Mouse (Mus musculus) midbrain, embryonic 12.5 days (tissue): Measurements from ENCODE around the gene Dennd1b. TPM values are rescaled to one million over a fixed set of nuclear protein-coding genes. Genes with fewer than 3 reads are reported as not detected.

Source experiments
- ATAC-seq: fragments of 200-750 bp; cut with Nextera tagmentation; 2 replicates; pipeline ENCODE4 v1.8.0; 2017; ENCODE audit warnings: low read depth, moderate TSS enrichment, moderate library complexity; ENCODE audit not compliant: low FRiP score
- H3K27ac ChIP-seq: fragments of 300-500 bp; sonication (generic); replicated peaks from 2 replicates; pipeline ENCODE4 v1.5.1; 2016; ENCODE audit warnings: mild to moderate bottlenecking
- H3K27me3 ChIP-seq: fragments of 300-500 bp; sonication (generic); 2 replicates; pipeline ENCODE4 v1.6.1; 2016; ENCODE audit warnings: mild to moderate bottlenecking
- H3K36me3 ChIP-seq: fragments of 300-500 bp; sonication (generic); 2 replicates; pipeline ENCODE4 v1.6.1; 2016
- H3K4me1 ChIP-seq: fragments of 300-500 bp; sonication (generic); 2 replicates; pipeline ENCODE4 v1.6.1; 2016
- H3K4me2 ChIP-seq: fragments of 300-500 bp; sonication (generic); replicated peaks from 2 replicates; pipeline ENCODE4 v1.6.1; 2016; ENCODE audit warnings: mild to moderate bottlenecking, moderate library complexity
- H3K4me3 ChIP-seq: fragments of 300-500 bp; sonication (generic); 2 replicates; pipeline ENCODE4 v1.5.1; 2016; ENCODE audit warnings: mild to moderate bottlenecking
- H3K9ac ChIP-seq: fragments of 300-500 bp; sonication (generic); replicated peaks from 2 replicates; pipeline ENCODE4 v1.6.1; 2016; ENCODE audit warnings: mild to moderate bottlenecking, moderate library complexity
- H3K9me3 ChIP-seq: fragments of 300-500 bp; sonication (generic); 2 replicates; pipeline ENCODE4 v1.6.1; 2016; ENCODE audit warnings: mild to moderate bottlenecking
- WGBS: fragments of 180-500 bp; shearing (Covaris S2); methylation state at CpG from one replicate; pipeline ENCODE4 v1.1.7; 2016; 5-methylcytosine and 5-hydroxymethylcytosine counted together
- polyA plus RNA-seq: library from polyadenylated mRNA; unstranded; fragments of >200 nt; fragmentation: Nextera tagmentation; extraction: Ambion mirVana; gene quantifications from 2 replicates; pipeline ENCODE4 v1.2.1, GENCODE M21; 2016

Gene Dennd1b
- polyA plus RNA-seq, 1 experiment from 2014 or later: 15.3 TPM

DNA sequence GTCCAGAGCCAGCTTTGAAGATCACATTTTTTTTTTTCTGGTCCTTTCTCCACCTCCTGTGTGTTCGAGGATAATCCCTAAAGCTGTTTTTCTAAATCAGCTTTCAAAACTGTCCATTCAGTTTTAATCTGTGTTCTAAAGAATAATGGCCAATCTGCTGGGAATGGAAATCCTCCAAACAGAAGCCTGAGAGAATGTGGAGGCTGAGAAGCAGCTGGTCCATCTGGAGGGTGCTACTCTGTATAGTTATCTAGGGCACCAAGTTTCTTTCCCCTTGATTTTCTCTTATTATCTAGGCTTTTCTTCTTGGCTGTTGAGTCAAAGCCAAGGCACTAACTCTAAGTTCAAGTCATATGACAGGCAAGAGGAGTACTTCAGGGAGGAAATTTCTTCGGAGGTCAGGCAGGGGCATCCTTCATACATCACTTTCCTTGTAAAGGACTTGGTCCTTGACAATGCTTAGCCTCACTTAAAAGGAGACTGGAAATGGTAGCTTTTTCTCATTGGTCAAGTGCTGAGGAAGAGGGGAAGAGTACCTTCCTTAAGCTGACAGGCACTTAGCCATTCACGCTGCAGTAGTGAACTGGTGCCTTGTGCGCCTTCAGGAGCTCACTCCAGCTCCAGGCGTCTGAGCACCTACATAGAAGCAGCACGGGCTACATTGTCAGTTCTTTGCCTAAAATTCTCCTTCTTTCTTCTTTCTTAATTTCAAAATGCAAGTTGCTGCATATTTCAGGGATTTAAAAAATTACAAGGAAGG lies 32.6 kb downstream of the Dennd1b start:
- Histone ChIP-seq H3K27ac (no peak overlapping the region), H3K4me3 (no peak overlapping the region), H3K4me1 (peaks cover 11% of the 10 kb centered on the region), H3K36me3 (no peaks in the 10 kb centered on the region), H3K9ac (no peak overlapping the region), H3K9me3 (0 out of 2 replicates have a peak, but pooled peaks cover 3% of the 10 kb centered on the region), H3K4me2 (no peak overlapping the region), H3K27me3 (peaks cover 6% of the 10 kb centered on the region; the same call in 1 of the 2 replicates)
- WGBS: 61% methylated on average over 6 of the region's 6 CpGs
- ATAC-seq: no peak

DNA sequence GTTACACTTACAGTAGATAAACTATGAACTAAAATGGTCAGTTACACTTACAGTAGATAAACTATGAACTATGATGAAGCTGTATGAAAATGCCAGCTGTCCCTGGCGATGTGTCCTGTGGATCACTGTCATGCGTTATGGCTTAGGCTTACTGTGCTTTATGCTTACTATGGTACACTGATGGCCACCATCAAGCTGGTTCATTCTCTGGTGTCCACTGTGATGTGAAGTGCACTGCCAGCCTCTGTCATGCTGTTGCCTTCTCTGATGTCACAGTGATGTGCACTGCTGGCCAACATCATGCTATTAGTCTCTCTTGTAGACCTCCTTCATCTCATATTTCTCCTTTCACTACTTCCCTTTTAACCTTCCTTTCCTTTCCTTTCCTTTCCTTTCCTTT lies 33.4 kb downstream of the Dennd1b start:
- no peak for ATAC-seq
- Histone ChIP-seq H3K4me2 (no peak overlapping the region), H3K27ac (no peak overlapping the region), H3K27me3 (peaks cover 7% of the 10 kb centered on the region), H3K4me3 (no peak overlapping the region), H3K9ac (no peak overlapping the region), H3K36me3 (no peaks in the 10 kb centered on the region), H3K9me3 (0 out of 2 replicates have a peak, but pooled peaks cover 3% of the 10 kb centered on the region), H3K4me1 (peaks cover 20% of the 10 kb centered on the region)
- WGBS: 93% methylated on average over 2 of the region's 2 CpGs

DNA sequence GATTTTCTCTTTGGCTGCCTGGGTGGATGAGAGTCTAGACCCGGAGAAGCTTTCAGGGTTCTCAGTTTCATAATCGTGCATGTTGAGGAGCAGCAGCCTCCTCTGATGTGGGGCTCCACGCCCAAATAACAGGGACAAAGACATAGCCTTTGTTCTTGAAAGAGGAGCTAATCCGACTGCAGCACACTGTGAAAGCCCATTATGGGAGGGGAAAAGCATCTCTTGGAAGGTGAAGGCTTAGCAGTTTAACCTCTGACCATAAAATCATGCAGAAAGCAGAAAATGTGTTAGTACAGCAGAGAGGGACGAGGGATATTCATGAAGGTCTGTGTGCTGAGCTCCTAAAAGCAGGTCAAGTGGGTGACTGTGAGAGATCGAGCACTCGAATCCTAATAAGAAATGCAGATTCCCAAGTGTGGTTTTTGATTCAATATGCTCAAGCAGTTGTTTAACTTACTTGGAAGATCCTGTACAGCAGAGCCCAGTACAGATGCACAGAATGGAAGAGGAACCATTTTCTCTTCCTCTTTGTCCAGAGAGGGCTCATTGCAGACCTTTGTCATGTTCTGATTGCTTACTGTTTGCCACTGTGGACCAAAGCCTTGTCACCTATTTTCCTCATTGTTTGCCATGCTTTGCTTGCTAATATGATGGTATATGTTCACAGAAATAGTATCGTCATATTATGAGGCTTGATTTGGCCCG lies 37.6 kb downstream of the Dennd1b start:
- H3K4me3 ChIP-seq: no peak overlapping the region
- no peak overlapping the region for H3K9ac ChIP-seq
- 8% methylated on average over 9 of the region's 9 CpGs for WGBS
- peaks cover 32% of the 10 kb centered on the region for H3K27me3 ChIP-seq
- peaks cover 14% of the 10 kb centered on the region for H3K4me1 ChIP-seq
- peak; percentile 95 for ATAC-seq
- H3K36me3 ChIP-seq: no peaks in the 10 kb centered on the region
- peak overlapping the region; percentile 85 for H3K27ac ChIP-seq
- no peaks in the 10 kb centered on the region for H3K9me3 ChIP-seq
- peak overlapping the region; percentile 41 for H3K4me2 ChIP-seq

DNA sequence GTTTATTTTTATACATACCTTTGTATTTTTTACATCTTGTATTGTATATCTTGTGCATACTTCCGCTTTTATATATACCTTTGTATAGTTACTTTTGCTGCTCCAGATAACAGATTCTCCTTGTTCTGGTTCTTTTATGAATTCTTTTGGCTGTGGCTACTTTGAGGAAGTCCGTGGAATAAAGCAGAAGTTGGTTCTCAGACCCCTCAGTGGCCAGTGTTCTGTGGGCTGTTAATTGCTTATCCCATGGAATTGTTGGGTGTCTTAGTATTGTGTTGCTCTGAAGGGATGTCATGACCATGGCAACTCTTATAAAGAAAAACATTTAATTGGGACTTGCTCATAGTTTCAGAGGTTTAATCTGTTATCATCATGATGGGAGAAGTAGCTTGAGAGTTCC lies 40.3 kb downstream of the Dennd1b start:
- Histone ChIP-seq H3K36me3 (no peaks in the 10 kb centered on the region), H3K27ac (no peak overlapping the region), H3K4me1 (peaks cover 14% of the 10 kb centered on the region), H3K4me3 (no peak overlapping the region), H3K9ac (no peak overlapping the region), H3K27me3 (peaks cover 28% of the 10 kb centered on the region), H3K9me3 (no peaks in the 10 kb centered on the region), H3K4me2 (no peak overlapping the region)
- ATAC-seq: no peak
- 85% methylated on average over 2 of the region's 2 CpGs for WGBS

DNA sequence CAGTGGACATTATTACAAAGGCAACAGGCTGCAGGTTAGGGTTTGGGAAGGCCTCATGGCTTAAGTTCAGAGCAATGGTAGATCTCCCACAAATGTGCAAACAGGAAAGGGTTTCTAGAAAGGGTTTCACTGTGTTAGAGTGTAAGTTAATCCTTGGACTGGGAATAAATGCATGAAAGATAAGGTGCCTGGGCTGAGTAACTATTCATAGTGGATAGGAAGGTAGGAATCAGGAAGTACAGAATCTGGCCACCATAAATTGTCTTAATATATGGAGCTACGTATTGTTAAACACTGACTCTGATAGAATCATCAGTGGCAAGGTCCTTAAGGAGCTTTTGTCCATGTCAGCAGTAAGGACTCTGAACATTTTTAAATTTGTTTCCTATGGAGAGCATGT lies 42.8 kb downstream of the Dennd1b start:
- H3K9ac ChIP-seq: no peak overlapping the region
- H3K4me1 ChIP-seq: peaks cover 7% of the 10 kb centered on the region
- H3K9me3 ChIP-seq: no peaks in the 10 kb centered on the region
- WGBS: 79% methylated on average over 1 of the region's 1 CpGs
- no peak overlapping the region for H3K4me3 ChIP-seq
- no peak overlapping the region for H3K27ac ChIP-seq
- H3K27me3 ChIP-seq: peaks cover 28% of the 10 kb centered on the region
- ATAC-seq: no peak
- H3K4me2 ChIP-seq: no peak overlapping the region
- no peaks in the 10 kb centered on the region for H3K36me3 ChIP-seq

DNA sequence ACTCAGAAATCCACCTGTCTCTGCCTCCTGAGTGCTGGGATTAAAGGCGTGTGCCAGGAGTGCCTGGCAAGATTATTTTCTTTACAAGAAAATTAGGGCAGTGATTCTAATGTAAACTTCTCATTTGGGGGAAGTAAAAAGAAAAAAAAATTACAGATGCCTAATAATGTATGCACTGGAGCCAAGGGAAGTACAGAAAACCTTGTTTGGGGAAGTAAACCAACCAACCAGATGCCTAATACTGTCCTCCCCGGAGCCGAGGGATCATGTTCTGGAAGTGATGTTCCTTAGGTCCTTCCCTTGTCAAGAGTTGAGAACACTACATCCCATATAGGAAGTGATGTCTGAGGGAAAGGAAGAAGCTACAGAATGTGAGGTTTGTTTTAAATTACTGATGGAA lies 44.2 kb downstream of the Dennd1b start:
- Histone ChIP-seq H3K9ac (no peak overlapping the region), H3K27ac (no peak overlapping the region), H3K4me2 (no peak overlapping the region), H3K4me1 (no peaks in the 10 kb centered on the region), H3K27me3 (peaks cover 19% of the 10 kb centered on the region), H3K9me3 (no peaks in the 10 kb centered on the region), H3K4me3 (no peak overlapping the region), H3K36me3 (no peaks in the 10 kb centered on the region)
- ATAC-seq: no peak
- 95% methylated on average over 3 of the region's 3 CpGs for WGBS

DNA sequence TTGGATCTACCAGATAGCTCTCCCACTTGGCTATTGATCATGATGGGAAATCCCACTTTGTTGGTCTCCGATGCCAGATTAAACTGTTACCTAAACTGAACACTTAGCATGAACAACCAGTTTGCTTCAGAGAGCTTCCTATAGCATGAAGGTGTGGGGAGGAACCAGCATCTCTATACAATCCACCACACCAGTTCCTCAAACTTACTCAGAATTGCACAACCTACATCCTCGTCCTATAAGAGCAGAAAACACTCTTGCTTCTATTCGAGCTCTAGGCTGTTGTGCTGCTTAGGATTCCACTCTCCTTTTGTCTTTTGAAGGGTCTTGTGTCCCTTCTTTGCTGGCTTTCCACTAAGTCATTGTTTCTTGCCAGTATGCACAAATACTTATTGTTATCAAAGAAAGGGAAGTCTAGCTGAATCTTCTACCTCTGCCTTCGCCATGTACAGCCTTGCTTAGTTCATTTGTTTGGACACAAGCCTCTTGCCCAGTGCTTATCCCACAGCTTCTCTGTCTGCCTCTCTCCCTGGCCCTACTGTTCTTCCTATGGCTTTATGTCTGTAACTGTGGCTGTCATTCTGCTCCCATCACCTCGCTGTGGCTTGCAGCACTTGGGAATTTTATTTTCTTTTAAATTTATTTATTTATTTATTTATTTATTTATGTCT lies 52.0 kb downstream of the Dennd1b start:
- peaks cover 5% of the 10 kb centered on the region; the same call in 1 of the 2 replicates for H3K4me1 ChIP-seq
- H3K36me3 ChIP-seq: no peaks in the 10 kb centered on the region
- no peaks in the 10 kb centered on the region for H3K27me3 ChIP-seq
- no peak overlapping the region for H3K4me2 ChIP-seq
- WGBS: 52% methylated on average over 5 of the region's 5 CpGs
- no peaks in the 10 kb centered on the region for H3K9me3 ChIP-seq
- H3K27ac ChIP-seq: no peak overlapping the region
- ATAC-seq: no peak
- H3K9ac ChIP-seq: no peak overlapping the region
- no peak overlapping the region for H3K4me3 ChIP-seq

DNA sequence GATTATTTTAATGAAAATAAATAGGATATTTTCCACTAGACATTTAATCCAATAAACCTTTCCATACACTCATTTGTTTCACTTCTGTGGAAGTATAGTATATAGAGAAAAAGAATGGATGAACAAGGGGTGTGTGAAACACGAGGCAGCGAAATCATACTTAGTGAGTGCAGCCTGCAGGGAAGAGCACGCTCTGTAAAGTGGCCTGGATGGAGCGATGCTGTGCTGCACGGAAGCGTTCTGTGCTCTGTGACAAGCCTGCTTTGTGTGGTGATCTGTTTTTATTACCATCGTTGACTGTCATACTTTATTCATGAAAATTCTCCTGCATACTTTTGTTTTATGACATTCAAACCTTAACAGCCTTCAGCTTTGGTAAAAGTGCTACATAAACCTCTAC lies 58.1 kb downstream of the Dennd1b start:
- no peak overlapping the region for H3K9ac ChIP-seq
- H3K4me2 ChIP-seq: 0 out of 2 replicates have a peak overlapping the region, but pooled peaks have one; percentile 9
- ATAC-seq: peak; percentile 69

DNA sequence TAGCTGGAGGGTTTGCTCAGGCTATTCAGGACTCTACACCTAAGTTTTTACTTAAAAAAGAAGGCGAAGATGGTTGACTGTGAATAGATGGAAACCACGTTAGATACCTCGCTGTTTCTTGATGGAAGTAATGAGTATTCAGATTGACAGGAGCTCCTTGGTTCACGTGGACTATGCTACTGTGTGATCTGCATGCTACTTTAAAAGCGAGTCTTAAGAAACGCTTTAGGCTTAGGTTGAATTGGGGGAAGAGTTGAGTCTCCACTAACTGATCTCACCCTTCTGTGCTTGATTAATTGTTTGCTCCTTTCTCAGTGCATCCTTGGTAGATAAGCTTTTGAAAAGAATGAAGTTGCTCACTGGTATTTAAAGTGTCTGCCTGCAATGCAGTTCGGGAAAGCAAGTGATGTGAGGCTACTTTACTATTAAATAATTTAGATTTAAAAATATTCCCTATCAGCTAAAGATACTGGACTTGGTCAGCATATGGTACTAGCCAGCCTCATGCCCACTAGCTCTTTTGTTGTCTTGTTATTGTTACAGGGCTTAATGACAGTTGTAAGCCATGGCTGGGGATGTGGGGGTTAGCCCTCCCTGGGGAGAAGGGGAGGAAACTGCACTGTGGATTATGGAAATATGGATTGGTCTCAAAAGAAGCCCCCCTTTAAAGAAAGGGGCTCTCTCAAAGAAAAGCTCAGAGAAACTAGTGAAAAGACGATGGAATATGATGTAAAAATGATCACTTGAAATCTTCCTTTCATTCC lies 62.8 kb downstream of the Dennd1b start:
- Histone ChIP-seq H3K4me3 (no peak overlapping the region), H3K36me3 (no peaks in the 10 kb centered on the region), H3K27ac (peak overlapping the region; percentile 16), H3K9me3 (no peaks in the 10 kb centered on the region), H3K4me1 (peaks cover 16% of the 10 kb centered on the region; the same call in 1 of the 2 replicates), H3K4me2 (0 out of 2 replicates have a peak overlapping the region, but pooled peaks have one; percentile 11), H3K27me3 (no peaks in the 10 kb centered on the region; the same call in 1 of the 2 replicates), H3K9ac (no peak overlapping the region)
- peak; percentile 81 for ATAC-seq
- WGBS: 33% methylated on average over 8 of the region's 8 CpGs

More for the DNA sequence above, 58.1 kb downstream of the Dennd1b start:
- Histone ChIP-seq H3K27ac (peak overlapping the region; percentile 61), H3K36me3 (no peaks in the 10 kb centered on the region), H3K4me3 (no peak overlapping the region), H3K9me3 (no peaks in the 10 kb centered on the region), H3K4me1 (peaks cover 14% of the 10 kb centered on the region; the same call in 1 of the 2 replicates), H3K27me3 (no peaks in the 10 kb centered on the region; the same call in 1 of the 2 replicates)
- WGBS: 36% methylated on average over 7 of the region's 7 CpGs

DNA sequence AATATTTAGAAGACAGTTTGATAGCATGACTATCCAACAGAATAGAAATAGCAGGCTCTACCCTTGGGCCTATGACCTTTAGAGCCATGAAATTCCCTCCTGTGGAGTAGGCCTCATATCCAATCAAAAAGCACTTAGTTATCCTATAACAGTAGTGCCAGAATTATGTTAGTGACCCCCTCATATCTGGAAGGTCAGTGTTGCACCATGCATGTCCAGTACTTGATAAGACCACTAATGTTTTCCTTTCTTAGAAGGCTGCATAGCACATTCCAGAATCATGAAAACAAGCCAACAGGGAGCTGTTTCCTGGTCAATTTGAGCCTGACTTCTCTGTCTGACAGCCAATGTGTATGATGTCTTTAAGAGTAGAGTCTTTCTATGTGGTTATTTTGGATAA lies 66.3 kb downstream of the Dennd1b start:
- Histone ChIP-seq H3K4me3 (no peak overlapping the region), H3K27ac (no peak overlapping the region), H3K4me1 (peaks cover 13% of the 10 kb centered on the region; the same call in 1 of the 2 replicates), H3K9ac (no peak overlapping the region), H3K27me3 (no peaks in the 10 kb centered on the region), H3K9me3 (no peaks in the 10 kb centered on the region), H3K4me2 (no peak overlapping the region), H3K36me3 (no peaks in the 10 kb centered on the region)
- no peak for ATAC-seq

DNA sequence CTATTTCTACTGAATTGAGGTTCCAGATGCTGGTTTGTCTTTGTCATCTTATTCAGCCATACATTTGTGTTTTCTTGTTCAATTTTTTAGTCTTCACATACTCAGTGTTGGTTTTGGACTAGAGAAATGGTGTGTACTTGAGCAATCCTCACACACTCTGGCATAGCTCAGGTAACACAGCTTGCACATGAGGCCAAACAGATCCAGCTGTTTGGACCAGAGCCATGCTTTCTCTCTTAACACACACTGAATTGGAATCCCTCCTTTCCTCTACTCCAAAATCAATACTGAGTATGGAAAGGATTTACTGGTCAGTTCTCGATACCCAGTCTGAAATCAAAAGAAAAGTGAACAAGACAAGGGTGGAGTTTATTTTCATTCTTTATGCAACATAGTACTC lies 69.2 kb downstream of the Dennd1b start:
- Histone ChIP-seq H3K4me1 (0 out of 2 replicates have a peak, but pooled peaks cover 6% of the 10 kb centered on the region), H3K4me3 (no peak overlapping the region), H3K36me3 (no peaks in the 10 kb centered on the region), H3K9ac (no peak overlapping the region), H3K27ac (no peak overlapping the region), H3K4me2 (no peak overlapping the region), H3K9me3 (no peaks in the 10 kb centered on the region), H3K27me3 (no peaks in the 10 kb centered on the region)
- no peak for ATAC-seq
- 79% methylated on average over 1 of the region's 1 CpGs for WGBS
